Mouse (Mus musculus) monocyte, adult 2 months (primary cell): ENCODE results near the gene Skint4.

Source experiments
- DNase-seq, 2 experiments: peaks; one replicate each; pipeline ENCODE4 v3.0.0; 2022; ENCODE audit warnings: low spot score in 2 of 2, low read depth in 1 of 2

Gene Skint4

GRCm38 (mm10) chr4:112071716-112072115 lies at the start of gene Skint4:
Gene Skint4, plus strand, starts transcription at chr4:112072016.
- no peak for DNase-seq
